Mouse (Mus musculus): ENCODE data around the gene Rac1.

DNA sequence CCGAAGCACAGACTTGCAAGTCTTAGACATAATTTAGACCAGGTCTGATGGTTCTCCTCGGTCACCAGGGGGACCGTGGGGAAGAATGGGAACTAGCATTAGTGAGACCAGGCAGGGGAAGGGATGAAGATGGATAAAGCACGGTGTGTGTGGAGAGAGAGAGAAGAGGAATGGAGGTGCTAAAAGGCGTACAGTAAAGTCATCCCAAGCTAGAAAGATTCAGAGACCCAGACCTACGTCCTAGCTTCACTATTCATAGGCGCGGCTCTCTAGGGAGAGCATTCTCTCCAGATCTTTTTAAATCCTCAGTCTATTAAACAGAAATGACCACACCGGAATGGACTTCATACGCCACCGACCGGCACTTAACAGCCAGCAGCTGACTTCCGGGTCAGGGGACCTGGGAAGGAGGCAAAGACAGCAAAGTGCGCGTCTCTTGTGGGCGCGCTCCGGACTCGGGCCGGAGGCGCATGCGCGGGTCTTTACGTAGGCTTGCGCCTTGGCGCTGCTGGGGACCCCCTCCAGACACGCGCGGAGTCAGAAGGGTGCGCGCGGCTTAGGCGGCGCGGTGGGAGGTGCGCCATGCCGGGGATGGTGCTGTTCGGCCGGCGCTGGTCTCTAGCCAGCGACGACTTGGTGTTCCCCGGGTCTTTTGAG is 63.6 kb downstream of the Rac1 start, which contains the start of gene Daglb:
- TF ChIP-seq CTCF (IDR thresholded peaks at IDR 0.05; ENCODE audit: borderline replicate concordance, insufficient read depth, low read depth, low read length) (no peak), POLR2A (IDR thresholded peaks at IDR 0.05; ENCODE audit: borderline replicate concordance, insufficient read depth, low read length) (peak; percentile 96)
